Comparison of ENCODE assay signal across 8 mouse cellular contexts in the genomic region with DNA sequence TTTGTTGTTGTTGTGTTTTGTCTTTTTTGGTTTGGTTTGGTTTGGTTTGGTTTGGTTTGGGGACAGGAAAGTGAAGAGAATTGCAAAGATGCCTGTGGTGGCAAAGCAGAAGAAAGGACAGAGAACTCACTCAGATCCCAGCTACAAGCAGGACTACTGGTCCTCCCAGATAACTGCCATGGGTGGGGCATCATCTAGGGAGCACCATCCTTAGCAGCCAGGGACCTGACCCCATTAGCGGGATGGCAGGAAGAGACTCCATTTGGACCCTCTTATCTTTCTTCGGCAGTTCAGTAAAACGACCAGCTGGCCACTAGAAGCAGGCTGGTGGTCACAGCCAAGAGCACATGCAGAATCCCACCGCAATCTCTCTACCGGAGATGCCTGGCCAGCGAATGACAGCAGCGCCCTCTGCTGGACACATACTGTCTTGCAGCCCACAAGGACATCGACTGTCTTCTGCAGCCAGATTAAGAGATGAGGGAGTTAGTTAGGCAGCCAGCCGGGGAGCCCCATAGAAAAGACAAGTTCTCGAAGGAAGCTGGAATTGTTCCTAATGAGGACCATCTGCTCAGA.
DNase-seq lines count a peak whose midpoint lies in the region; ATAC-seq and TF ChIP-seq lines count a peak whose summit lies in the region.

No protein-coding gene starts in this region.

- no peaks in the 10 kb centered on the region for H3K36me3 ChIP-seq in ES-Bruce4 (ENCODE audit: control insufficient read depth, insufficient read depth, low read length, poor library complexity, severe bottlenecking)
- H3K36me3 ChIP-seq in forebrain, embryonic 13.5 days (ENCODE audit: poor library complexity, severe bottlenecking) = no peaks in the 10 kb centered on the region
- no peaks in the 10 kb centered on the region for H3K36me3 ChIP-seq in lung, embryonic 16.5 days (ENCODE audit: control insufficient read depth, insufficient read depth, low read length)

- WGBS in forebrain, embryonic 13.5 days = 8% methylated on average over 10 of the region's 10 CpGs
- WGBS in lung, embryonic 16.5 days = 7% methylated on average over 10 of the region's 10 CpGs

- H3K9ac ChIP-seq in ES-Bruce4 (ENCODE audit: low read depth, poor library complexity, severe bottlenecking) = no peak overlapping the region
- H3K9ac ChIP-seq in forebrain, embryonic 13.5 days = no peak overlapping the region
- no peak overlapping the region for H3K9ac ChIP-seq in lung, embryonic 16.5 days (ENCODE audit: low read length)

- no peak for TF ChIP-seq EP300 in ES-Bruce4 (IDR thresholded peaks at IDR 0.05; ENCODE audit: insufficient read depth, low read depth, low read length)

- H3K4me1 ChIP-seq in ES-Bruce4 (ENCODE audit: control insufficient read depth, insufficient read depth, low read length) = no peaks in the 10 kb centered on the region
- H3K4me1 ChIP-seq in forebrain, embryonic 13.5 days = no peaks in the 10 kb centered on the region
- H3K4me1 ChIP-seq in lung, embryonic 16.5 days (replicated peaks; ENCODE audit: control insufficient read depth, insufficient read depth, low read length) = no peaks in the 10 kb centered on the region

- no peak overlapping the region for H3K4me3 ChIP-seq in ES-Bruce4 (ENCODE audit: low read depth, low read length)
- no peak overlapping the region for H3K4me3 ChIP-seq in forebrain, embryonic 13.5 days
- peak overlapping the region; percentile 7; the same call in 1 of the 2 replicates for H3K4me3 ChIP-seq in layer of hippocampus, adult 2 months
- no peak overlapping the region for H3K4me3 ChIP-seq in lung, embryonic 16.5 days (ENCODE audit: low read length)

- peak; percentile 53 for DNase-seq in c-Kit-positive CD71-negative TER-119-negative erythroid progenitor cells, embryonic 14.5 days (ENCODE audit: low read depth)
- DNase-seq in heart, postnatal 4 days = peak; percentile 81
- DNase-seq in layer of hippocampus, adult 2 months (ENCODE audit: low spot score in 2 of 2) = peak; percentile 68 to 85
- DNase-seq in ovary, postnatal 36 days (ENCODE audit: low spot score) = peak; percentile 73
- DNase-seq in urinary bladder, adult 2 months (ENCODE audit: low spot score) = peak; percentile 42

- no peaks in the 10 kb centered on the region for H3K9me3 ChIP-seq in ES-Bruce4 (replicated peaks; ENCODE audit: control insufficient read depth, insufficient read depth, low read length, poor library complexity, severe bottlenecking)
- H3K9me3 ChIP-seq in forebrain, embryonic 13.5 days (replicated peaks) = no peaks in the 10 kb centered on the region
- no peaks in the 10 kb centered on the region for H3K9me3 ChIP-seq in lung, embryonic 16.5 days (ENCODE audit: control insufficient read depth, low read length)

- ATAC-seq in forebrain, embryonic 13.5 days = peak; percentile 79
- ATAC-seq in lung, embryonic 16.5 days (ENCODE audit: low read depth) = 0 out of 2 replicates have a peak, but pooled peaks have one; percentile 34

- TF ChIP-seq CTCF in ES-Bruce4 (IDR thresholded peaks at IDR 0.05; ENCODE audit: low read depth, low read length) = peak; percentile 92
- peak; percentile 94 for TF ChIP-seq CTCF in layer of hippocampus, adult 2 months (conservative IDR thresholded peaks at IDR 0.05)

- H3K27me3 ChIP-seq in ES-Bruce4 (ENCODE audit: control insufficient read depth, insufficient read depth, low read length, poor library complexity, severe bottlenecking) = no peaks in the 10 kb centered on the region
- H3K27me3 ChIP-seq in forebrain, embryonic 13.5 days = 0 out of 2 replicates have a peak, but pooled peaks cover 4% of the 10 kb centered on the region
- H3K27me3 ChIP-seq in lung, embryonic 16.5 days (ENCODE audit: control insufficient read depth, insufficient read depth, low read depth, low read length) = no peaks in the 10 kb centered on the region; the same call in 1 of the 2 replicates

- no peak overlapping the region for H3K27ac ChIP-seq in ES-Bruce4 (ENCODE audit: insufficient read depth, low read length)
- H3K27ac ChIP-seq in forebrain, embryonic 13.5 days = no peak overlapping the region
- H3K27ac ChIP-seq in layer of hippocampus, adult 2 months = no peak overlapping the region
- no peak overlapping the region for H3K27ac ChIP-seq in lung, embryonic 16.5 days (ENCODE audit: low read length)

- 0 out of 2 replicates have a peak overlapping the region, but pooled peaks have one; percentile 32 for H3K4me2 ChIP-seq in forebrain, embryonic 13.5 days
- no peak overlapping the region for H3K4me2 ChIP-seq in lung, embryonic 16.5 days (ENCODE audit: low read depth, low read length)

- no peak for TF ChIP-seq POLR2A in ES-Bruce4 (IDR thresholded peaks at IDR 0.05; ENCODE audit: insufficient read depth, low read length)
